Mouse (Mus musculus) kidney, adult 2 months (tissue): ENCODE data around the gene Clec1b.

Source experiments
- CTCF ChIP-seq: fragments of 200-500 bp; conservative IDR thresholded peaks from 2 replicates; pipeline ENCODE4 v1.5.1; 2011; ENCODE audit warnings: low read depth, mild to moderate bottlenecking, control low read depth, low read length, moderate library complexity, mixed read lengths; ENCODE audit not compliant: insufficient read depth, insufficient read length
- POLR2A ChIP-seq: fragments of 200-500 bp; IDR thresholded peaks from one replicate; pipeline ENCODE4 v1.6.1; 2011; ENCODE audit warnings: low read depth, low read length, control low read depth

- TF ChIP-seq CTCF (no peak), POLR2A (no peak)
Observed at GRCm38 (mm10) chr6:129399945-129400344, 2.8 kb downstream of the Clec1b start.
